Mouse (Mus musculus): ENCODE measurements around the gene Gpr25.

The Gpr25 gene

DNA sequence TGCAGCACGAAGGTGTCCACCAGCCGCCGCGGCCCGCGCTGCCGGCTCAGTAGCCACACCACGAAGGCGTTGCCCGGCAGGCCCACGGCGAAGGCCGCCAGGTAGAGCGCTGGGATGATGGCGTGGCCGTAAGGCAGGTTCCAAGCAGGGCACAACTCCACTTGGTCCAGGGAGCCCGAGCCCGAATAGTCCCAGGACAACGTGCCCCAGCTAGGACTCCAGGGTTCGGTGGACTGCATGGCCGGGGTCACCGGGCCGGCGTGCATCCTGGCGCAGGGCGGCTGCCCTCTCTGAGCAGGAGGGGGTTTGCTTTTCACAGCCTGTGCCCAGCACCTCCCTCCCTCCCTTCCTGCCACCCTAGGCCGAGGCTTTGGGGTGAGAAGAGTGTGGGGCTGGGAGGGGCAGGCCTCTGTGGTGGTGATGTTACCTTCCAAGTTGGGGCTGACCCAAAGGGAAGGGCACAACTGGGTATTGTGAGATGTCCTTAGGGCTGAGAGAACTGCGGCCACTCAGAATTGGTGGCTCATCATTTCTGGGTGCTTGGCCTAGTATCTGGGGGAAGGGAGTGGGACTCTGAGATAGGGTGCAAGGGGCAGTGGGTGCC is at the start of gene Gpr25:
TSS of gene Gpr25 (minus strand) at position 239 of the 604 bp plus-strand sequence.
- in situ Hi-C loops (cut with MboI): no loop called here

DNA sequence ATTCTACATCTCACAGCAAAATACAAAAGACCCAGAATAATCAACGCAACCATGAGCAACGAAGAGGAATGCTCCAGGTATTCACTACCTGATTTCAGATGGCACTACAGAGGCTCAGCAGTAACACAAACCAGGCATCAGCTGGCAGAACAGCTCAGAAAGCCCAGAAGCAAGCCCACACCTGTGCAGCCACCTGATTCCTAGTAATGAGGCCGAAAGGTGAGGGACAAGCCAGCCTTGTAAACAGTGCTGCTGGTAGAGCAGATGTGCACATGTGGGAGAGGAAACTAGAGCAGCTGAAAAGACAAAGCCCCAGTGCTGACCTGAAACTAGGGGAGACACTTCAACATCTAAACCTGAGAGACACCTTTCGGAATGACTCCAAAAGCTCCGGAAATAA is 48.5 kb upstream of the Gpr25 start:
- in situ Hi-C loops (cut with MboI): loop anchor here (10.0 kb wide), 1 partner anchor 146 kb away; no protein-coding TSS in a partner anchor

DNA sequence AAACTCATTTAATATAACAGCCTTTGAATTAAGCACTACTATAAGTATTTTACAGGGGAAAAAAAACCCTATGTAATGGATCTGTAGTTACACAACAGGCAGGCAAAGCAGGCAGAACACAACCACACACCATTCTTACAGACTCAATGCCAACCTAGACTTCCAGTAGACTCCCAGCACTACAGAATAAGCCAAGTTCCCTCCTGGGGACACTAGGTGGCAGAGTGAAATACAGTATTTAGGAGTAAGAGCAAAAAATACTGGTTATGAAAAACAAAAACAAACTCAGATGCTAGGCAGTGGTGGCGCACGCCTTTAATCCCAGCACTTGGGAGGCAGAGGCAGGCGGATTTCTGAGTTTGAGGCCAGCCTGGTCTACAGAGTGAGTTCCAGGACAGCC is 45.8 kb upstream of the Gpr25 start:
- in situ Hi-C loops (cut with MboI): loop anchor here (10.0 kb wide), 1 partner anchor 148 kb away; no protein-coding TSS in a partner anchor

DNA sequence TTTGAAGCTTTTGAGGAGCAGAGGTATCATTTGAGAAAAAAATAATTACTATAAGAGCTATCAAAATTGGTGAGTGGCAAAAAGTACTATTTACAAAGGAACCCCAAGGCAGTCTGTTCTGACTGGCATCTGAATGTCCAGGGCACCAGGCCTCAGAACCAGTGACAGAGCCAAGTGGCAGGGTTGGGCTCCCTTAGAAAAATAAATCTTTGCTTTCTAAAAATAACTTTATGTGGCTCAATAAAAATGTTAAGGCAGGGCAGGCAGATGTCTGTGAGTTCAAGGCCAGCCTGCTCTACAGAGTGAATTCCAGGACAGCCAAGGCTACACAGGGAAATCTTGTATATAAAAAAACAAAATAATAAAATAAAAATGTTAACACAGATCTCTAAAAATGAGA is 33.3 kb upstream of the Gpr25 start:
- in situ Hi-C loops (cut with MboI): no loop called here

DNA sequence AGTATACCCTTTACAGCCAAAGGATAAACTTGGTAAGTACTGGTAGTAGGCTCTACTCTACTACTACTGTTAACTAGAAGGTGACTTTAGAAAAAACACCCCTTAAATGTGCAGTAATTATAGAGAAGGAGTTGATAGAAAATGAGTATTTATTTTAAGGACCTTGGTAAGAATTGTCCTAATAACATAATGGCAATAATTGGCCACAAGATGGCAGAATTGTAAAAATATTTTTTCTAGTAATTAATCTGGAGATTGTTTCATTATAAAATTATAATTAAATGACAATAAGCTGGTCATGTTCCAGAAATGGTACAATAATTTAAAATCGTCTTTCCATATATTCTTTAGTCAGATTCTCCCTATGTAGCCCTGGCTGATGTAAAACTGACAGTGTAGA is 29.1 kb upstream of the Gpr25 start:
- in situ Hi-C loops (cut with MboI): no loop called here

DNA sequence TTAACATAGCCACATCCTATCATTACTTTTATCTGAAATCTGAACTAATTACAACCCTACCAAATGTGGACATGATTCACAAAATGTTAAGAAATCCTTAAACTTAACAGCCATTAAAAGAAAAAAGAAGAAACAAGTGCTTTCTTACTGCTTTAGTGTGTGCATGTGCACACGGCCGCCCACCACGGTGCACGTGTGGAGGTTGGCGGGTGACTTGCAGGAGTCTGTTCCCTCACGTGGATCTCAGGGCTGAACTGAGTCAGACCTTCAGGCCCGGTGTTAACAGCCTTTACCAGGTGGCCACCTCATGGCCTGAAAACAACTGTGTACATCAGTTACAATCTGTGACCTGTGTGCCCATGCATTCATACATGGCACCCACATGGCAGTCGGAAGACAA is 16.7 kb upstream of the Gpr25 start:
- in situ Hi-C loops (cut with MboI): no loop called here

DNA sequence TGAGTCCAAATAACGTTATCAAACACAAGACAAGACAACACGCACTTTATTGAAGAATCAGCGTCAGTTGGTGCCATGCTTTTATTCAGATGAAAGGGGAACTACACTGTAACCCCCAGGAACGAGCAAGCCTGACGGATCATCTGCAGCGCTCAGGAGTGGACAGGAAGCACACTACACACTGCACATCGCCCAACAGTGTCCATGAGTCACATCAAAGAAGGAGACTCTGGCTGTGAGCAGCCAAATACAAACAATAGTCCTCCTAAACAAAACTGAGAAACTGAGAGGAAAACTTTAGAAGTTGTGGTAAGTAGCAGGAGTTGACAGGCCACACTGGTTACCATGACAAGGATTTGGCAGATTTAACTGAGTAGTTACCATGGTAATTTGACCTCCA is 7.6 kb upstream of the Gpr25 start:
- in situ Hi-C loops (cut with MboI): no loop called here

DNA sequence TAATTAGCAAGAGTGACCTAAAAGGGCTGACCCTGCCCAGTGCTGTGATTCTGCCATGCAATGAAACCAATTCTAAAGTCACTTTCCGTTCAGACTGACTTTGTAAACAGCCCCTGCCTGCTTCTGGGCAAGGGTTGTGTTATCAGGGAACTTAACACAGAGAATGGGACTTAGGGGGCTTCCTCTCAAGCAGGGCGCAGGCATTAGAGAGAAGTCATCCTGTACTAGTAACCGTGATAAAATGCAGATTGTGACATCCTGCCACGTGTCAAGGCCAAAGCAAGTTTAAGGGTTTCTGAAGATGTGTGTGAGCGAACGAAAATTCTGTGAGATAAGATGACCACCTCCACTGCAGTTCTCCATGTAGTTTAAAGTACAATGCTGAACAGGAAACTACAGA is 5.5 kb upstream of the Gpr25 start:
- in situ Hi-C loops (cut with MboI): no loop called here

DNA sequence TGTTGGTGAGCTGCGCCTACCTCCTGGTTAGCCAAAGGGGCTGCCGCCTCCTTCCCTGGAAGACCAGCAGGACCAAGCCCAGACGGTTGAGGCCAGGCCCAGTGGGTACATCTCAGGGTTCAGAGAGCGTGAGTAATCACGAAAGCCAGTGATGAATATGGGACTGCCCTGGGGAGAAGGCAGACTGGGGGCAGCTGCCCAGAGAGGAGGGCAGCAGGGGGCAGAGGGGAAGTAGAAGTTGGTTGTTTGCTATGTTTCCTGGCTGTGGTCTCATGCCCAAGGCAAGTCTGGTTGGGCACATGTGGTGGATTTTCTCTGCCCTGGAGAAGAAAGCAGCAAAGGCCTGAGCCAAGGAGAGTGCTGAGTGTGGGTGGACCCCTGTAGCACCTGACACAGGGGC is 2.7 kb upstream of the Gpr25 start:
- in situ Hi-C loops (cut with MboI): no loop called here

DNA sequence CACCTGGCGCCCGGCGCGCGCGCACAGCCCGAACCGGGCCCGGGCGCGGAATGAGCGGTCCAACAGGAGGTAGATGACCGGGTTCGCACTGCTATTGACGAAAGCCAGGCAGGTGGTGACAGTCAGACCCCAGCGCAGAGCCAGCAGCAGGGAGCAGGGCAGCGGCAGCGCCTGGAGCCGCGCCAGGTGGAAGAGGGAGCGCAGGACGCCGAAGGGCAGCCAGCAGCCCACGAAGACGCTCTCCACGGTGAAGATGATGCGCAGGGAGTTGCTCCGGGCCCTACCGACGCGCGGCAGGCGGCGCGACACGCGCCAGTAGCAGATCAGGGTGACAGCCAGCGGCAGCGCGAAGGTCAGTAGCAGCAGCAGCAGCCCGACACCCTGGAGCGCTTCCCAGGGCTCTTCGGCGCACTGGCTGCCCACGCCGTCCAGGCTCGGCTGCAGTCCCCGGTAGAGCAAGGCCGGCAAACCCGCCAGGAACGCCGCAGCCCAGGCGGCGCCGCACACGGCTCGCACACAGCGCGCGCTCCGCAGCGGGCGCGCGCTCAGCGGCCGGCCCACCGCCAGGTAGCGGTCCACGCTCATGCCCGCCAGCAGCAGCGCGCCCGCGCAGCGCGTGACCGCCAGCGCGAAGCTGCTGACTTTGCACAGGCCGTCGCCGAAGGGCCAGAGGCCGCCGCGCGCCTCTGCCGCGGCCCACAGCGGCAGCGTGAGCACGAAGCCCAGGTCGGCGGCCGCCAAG is 609 bp downstream of the Gpr25 start:
- in situ Hi-C loops (cut with MboI): no loop called here

DNA sequence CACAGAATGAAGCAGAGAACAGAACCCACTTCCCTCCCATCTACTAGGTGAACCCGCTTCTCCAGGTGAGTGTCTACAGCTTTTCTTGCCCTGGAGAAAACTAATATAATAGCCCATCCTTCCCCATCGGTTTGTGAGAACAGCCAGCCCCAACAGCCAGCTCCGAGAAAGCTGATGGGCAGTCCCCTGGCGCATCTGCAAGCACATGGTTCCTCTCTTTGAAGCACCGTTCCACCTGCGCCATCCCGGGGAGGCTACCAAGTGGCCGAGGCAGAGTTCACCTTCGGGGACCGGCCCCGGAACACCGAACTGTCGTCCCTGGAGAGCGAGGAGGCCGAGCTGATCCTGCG is 1.2 kb downstream of the Gpr25 start:
- in situ Hi-C loops (cut with MboI): no loop called here

DNA sequence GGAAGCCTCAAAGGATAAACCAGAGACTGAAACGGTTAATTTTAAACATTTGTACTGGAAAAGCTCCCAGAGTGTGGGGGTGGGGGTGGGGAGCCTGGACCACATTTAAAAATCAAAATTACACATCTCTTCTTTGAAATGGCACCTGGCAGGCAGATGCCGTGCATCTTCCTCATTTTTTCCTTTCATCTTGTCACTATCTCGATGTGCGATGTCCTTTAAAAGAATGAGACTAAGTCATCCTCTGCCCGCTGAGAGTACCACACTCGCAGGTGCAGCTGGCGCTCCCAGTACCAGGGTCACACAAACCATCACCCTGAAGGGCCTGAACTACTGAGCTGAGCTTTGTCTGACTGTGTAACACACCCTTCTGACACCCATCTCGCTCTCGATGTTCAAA is 2.2 kb downstream of the Gpr25 start:
- in situ Hi-C loops (cut with MboI): no loop called here

DNA sequence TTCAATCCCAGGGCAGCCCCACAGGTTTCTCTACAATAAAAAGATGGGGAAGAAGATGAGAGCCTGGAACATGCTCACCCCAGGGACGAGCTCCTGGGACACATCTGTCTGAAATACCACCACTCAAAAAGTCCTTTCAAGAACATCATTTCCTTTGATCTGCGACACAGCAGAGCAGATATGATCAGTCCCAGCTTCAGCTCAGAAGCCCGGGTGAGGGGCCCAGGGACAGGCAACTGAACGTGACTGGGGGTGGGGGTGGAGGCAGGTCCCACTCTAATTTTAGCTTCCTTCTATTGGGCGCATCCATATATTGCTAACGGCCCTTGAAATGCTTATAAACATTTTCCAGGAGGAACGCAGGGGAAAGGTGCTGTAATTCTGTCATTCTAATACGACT is 5.0 kb downstream of the Gpr25 start:
- in situ Hi-C loops (cut with MboI): no loop called here

DNA sequence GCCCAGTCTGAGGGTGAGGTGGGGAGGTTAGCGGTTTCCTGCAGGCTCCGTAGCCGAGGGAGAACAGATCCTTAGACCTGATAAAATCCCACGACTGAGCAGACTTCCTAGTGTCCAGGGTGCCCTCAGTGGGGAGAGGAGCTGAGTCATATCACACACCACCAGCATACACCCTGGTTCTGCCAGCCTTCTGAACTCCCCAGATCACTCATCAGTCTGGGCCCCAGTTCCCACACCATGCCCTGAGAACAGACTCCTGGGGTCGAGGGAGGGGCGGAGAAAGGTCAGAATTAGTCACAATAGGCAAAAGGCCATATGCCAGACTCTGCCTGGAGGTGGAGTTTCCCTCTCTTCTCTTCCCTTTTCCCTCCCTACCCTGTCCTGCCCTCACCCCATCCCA is 5.5 kb downstream of the Gpr25 start:
- in situ Hi-C loops (cut with MboI): no loop called here

DNA sequence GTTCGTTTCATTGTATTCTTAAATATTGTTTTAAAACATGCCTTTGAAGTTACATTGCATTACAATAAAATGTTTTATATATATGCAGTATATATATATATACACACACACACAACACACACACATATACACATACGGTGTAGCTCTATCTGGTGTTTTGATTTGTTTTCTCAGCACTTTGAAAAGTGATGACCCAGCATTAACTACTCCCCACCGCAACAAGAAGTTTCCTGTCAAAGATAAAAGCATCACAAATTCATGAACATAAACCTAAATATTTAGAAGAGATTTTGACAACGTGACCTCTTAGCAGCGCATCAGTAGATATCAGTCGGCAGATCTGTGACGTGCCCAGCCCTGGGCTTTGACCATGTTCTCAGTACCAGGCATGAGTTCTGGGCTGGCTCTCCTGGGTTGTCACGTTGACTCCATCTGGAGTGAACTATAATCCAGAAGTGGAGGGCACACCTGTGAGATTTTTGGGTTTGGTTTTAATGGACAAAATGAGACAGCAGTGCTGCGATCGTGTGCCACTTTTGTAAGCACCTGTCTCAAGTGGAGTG is 6.1 kb downstream of the Gpr25 start:
- in situ Hi-C loops (cut with MboI): no loop called here

DNA sequence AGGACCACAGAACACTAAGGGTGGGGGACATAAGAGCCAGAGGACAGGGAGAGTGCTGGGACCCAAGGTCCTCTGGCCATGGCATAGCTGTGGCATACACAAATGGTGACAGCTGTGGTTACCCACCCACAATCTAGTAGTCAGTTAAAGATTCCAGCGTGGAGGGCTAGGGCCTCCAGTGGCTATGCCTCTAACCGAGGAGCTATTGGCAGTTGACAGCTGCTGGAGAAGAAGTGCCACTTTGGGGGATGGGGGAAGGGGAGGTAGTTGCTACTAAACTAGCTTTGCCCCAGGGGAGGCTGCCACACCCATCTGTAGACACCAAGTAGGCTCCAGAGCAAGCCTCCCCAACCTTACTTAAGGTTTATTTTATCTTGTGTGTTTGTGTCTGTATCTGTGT is 7.2 kb downstream of the Gpr25 start:
- in situ Hi-C loops (cut with MboI): no loop called here

DNA sequence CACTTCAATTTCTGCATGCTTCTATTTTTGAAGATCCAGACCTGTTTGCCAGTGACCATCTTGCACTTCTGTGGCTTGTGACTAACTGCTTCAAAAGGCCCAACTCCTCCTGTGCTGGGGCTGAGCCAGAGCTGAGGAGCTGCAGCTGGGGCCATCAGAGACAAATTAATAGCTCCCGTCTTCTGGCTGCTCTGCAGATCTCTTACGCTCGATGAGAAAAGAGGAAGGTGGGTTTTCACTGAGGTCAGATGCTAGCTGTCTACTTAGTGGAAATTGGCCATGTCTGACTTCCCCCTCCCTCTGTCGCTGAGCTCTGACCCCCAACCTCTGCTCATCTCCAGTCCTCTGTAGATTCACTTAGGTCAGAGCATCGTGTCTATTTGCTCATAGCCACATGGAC is 11.0 kb downstream of the Gpr25 start:
- in situ Hi-C loops (cut with MboI): no loop called here

DNA sequence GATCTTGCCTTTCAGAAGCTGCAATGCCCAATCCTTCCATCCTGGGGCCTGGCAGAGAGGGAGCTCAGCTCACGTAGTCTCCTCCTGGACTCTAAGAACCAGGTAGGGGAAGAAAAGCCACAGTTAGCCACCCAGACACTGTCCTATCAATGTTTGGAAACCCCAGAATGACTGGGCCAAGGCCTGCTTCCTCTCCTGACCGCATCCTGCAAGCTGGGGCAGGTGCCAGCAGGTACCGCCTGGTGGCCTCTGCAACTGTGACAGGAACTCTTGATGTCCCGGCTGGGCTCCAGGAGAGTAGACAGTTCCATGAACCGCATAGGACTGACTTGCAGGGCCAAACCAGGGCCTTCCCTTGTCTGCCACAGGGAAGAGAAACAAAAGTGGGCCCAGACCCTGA is 13.3 kb downstream of the Gpr25 start:
- in situ Hi-C loops (cut with MboI): no loop called here

DNA sequence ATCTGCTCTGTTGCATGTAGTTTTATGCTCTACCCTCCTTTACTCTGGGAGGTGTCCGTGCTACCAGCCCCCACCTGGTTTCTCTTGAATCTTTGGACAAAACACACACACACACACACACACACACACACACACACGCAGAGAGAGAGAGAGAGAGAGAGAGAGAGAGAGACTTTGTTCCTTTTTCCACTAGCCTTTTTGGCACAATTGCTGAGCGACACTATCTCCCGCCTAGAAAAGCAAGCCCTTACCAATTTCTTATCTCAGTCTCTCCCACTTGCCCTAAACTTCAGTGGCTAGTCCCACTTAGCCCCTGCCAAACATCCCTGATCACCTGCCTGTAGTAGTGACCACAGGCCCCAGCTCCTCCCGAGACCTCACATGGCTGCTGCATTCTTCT is 16.2 kb downstream of the Gpr25 start:
- in situ Hi-C loops (cut with MboI): no loop called here

DNA sequence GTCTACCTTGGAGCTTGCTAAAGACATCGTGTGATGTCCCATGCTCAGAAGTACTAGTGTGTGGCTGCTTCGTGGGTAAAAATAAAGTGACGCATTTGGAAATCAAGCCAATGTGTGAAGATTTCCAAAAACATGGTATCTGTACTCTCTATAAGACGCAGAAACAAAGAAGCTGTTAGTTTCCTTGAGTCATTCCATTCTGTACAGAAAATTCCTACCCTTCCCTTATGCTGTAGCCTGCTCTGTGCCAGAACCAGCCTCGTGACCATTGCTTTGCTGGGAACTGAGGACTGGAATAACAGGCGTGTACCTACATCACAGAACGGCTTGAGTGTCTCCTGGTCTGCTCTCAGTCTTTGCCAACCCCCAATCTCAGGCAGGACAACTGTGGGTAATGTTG is 18.9 kb downstream of the Gpr25 start:
- in situ Hi-C loops (cut with MboI): no loop called here

DNA sequence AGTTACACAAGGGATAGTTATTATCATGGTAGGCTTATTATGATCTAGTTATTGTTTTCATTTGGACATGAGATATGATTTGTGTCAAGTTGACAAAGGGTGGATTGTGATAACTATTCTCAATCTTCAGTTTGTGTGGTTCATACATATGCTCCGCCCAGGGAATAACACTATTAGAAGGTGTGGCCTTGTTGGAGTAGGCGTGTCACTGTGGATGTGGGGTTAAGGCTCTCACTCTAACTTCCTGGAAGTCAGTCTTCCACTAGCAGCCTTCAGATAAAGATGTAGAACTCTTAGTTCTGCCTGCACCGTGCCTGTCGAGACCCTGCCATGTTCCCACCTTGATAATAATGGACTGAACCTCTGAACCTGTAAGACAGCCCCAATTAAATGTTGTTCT is 22.2 kb downstream of the Gpr25 start:
- in situ Hi-C loops (cut with MboI): no loop called here

DNA sequence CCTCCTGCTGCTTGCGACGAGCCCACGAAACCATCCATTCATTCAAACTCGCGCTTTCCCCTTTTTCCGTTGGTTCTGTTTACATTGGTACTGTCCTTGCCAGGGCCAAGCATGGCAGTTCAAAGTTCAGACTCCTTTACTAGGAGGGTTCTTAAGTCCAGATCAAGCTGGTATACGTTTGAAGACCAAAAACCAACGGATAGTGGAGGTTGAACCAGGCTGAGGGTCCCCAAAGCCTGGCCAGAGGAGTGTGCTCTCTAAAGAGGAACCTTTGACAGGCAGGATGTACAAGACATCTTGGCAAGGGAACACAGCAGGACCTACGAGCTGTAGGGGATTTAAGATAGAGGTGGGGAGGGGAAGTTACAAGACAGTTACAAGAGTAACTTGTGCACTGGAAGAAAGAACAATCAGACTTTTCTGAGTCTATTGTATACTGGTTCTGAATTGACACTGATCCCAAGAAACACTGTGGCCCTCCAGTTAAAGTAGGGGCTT is 26.0 kb downstream of the Gpr25 start:
- in situ Hi-C loops (cut with MboI): no loop called here

DNA sequence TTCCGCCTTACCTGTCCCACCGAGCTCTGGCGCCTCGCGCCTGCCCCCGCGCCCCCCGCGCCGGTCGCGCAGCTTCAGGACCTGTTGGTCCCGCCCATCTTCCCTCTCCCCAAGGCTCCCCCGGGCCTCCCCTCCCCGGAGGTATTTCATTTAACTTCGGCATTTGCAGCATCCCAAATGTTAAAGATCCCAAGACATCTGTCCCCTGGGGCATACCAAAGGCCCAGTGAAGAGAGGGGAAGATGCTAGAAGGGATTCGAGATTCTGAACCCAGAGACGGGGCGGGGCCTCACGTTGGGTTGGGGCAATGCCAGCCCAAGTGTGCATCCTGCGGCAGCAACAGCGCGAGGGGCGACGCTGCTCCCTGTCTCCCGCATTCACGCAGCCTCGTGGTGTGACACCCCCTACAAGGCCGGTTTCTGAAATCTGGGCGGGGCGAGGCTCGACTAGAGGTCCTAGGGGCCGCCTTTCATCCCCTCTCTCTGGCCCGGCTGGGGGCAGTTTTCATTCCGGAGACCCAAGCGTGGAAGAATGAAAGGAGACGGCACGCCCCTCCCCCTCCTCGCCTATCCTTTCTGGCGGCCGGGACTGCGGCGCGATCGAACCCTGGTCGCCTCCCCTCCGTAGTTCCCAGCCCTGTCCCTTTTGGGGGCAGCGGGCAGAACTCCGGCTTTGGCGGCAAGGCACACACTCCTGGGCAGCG is 26.6 kb downstream of the Gpr25 start, which contains the start of gene Inava:
TSS of gene Inava (minus strand) at position 373 of the 703 bp plus-strand sequence.
- in situ Hi-C loops (cut with MboI): no loop called here
